Mouse (Mus musculus) hindbrain, embryonic 12.5 days (tissue): ENCODE results near the gene Mgst3. TPM values are rescaled to one million over a fixed set of nuclear protein-coding genes. Genes with fewer than 3 reads are reported as not detected.
A peak's percentile ranks its signal among the peaks of the same experiment; 100 is the strongest.

ENCODE experiments used
- ATAC-seq: fragments of 200-750 bp; cut with Nextera tagmentation; 2 replicates; pipeline ENCODE4 v1.8.0; 2017; ENCODE audit warnings: moderate TSS enrichment; ENCODE audit not compliant: low FRiP score
- H3K27ac ChIP-seq: fragments of 300-500 bp; sonication (generic); 2 replicates; pipeline ENCODE4 v1.5.1; 2016; ENCODE audit warnings: mild to moderate bottlenecking
- H3K27me3 ChIP-seq: fragments of 300-500 bp; sonication (generic); 2 replicates; pipeline ENCODE4 v1.6.1; 2016; ENCODE audit warnings: mild to moderate bottlenecking
- H3K36me3 ChIP-seq: fragments of 300-500 bp; sonication (generic); 2 replicates; pipeline ENCODE4 v1.6.1; 2016; ENCODE audit warnings: mild to moderate bottlenecking
- H3K4me1 ChIP-seq: fragments of 300-500 bp; sonication (generic); 2 replicates; pipeline ENCODE4 v1.6.1; 2016
- H3K4me2 ChIP-seq: fragments of 300-500 bp; sonication (generic); replicated peaks from 2 replicates; pipeline ENCODE4 v1.6.1; 2016; ENCODE audit warnings: mild to moderate bottlenecking
- H3K4me3 ChIP-seq: fragments of 300-500 bp; sonication (generic); 2 replicates; pipeline ENCODE4 v1.5.1; 2016; ENCODE audit warnings: mild to moderate bottlenecking
- H3K9ac ChIP-seq: fragments of 300-500 bp; sonication (generic); 2 replicates; pipeline ENCODE4 v1.6.1; 2016; ENCODE audit warnings: mild to moderate bottlenecking, moderate library complexity
- H3K9me3 ChIP-seq: fragments of 300-500 bp; sonication (generic); replicated peaks from 2 replicates; pipeline ENCODE4 v1.6.1; 2016; ENCODE audit warnings: mild to moderate bottlenecking
- WGBS: fragments of 180-500 bp; shearing (Covaris S2); methylation state at CpG from one replicate; pipeline ENCODE4 v1.1.7; 2016; 5-methylcytosine and 5-hydroxymethylcytosine counted together
- microRNA-seq: library from miRNA; unstranded; fragments of <30 nt; microRNA quantifications from one replicate; pipeline ENCODE4, GENCODE M21; 2017
- polyA plus RNA-seq: library from polyadenylated mRNA; unstranded; fragments of >200 nt; fragmentation: Nextera tagmentation; extraction: Ambion mirVana; gene quantifications from 2 replicates; pipeline ENCODE4 v1.2.1, GENCODE M21; 2016

The Mgst3 gene
- polyA plus RNA-seq, 1 experiment from 2014 or later = 59.7 TPM

GRCm38 (mm10) chr1:167328776-167329175, 64.9 kb downstream of the Mgst3 start:
- Histone ChIP-seq H3K4me3 (no peak overlapping the region), H3K9ac (no peak overlapping the region), H3K9me3 (no peaks in the 10 kb centered on the region), H3K27me3 (no peaks in the 10 kb centered on the region), H3K36me3 (peaks cover 61% of the 10 kb centered on the region), H3K4me2 (no peak overlapping the region), H3K4me1 (no peaks in the 10 kb centered on the region), H3K27ac (no peak overlapping the region)
- 90% methylated on average over 6 of the region's 6 CpGs for WGBS
- no peak for ATAC-seq

Small RNAs within 50 kb of the gene (microRNA-seq; reads per million reads assigned to microRNA genes)
- gene Gm25911 = 3.3 reads per million, percentile 5 among the genes with 10 or more reads in this experiment

Other genes with a start within 250 kb of the Mgst3 start
- gene Uck2, start 108.5 kb downstream of the Mgst3 start, polyA plus RNA-seq = 98.6 and 112 TPM in 2 replicates
- 75.1 and 76.4 TPM in 2 replicates for gene Tmco1, start 85.5 kb downstream of the Mgst3 start, polyA plus RNA-seq
- 37.2 and 39.3 TPM in 2 replicates for gene Aldh9a1, start 43.9 kb downstream of the Mgst3 start, polyA plus RNA-seq
- not detected in 2 replicates for gene Lrrc52, start 72.9 kb upstream of the Mgst3 start, polyA plus RNA-seq
- 8.0 and 8.3 TPM in 2 replicates for gene Rxrg, start 204.5 kb upstream of the Mgst3 start, polyA plus RNA-seq